Mouse (Mus musculus) CD4-positive, CD25-positive, alpha-beta regulatory T cell, adult 2 months (primary cell): ENCODE measurements at regions not wholly inside any gene's neighbourhood (a gene's known extent, or its start where the extent isn't known, plus 50 kb on each side); places are given as distances from the start of the nearest gene placed in this dataset.

ENCODE experiments used
- DNase-seq: peaks from one replicate; pipeline ENCODE4 v3.0.0-alpha.2; 2012; ENCODE audit warnings: low read depth, low spot score

GRCm38 (mm10) chr5:106056631-106057030 is 180.3 kb downstream of the Zfp326 start:
- no peak for DNase-seq

- DNase-seq: no peak
These were observed 178.9 kb downstream of the Zfp326 start for GRCm38 (mm10) chr5:106055221-106055620.

- DNase-seq: no peak
These were observed 174.7 kb downstream of the Zfp326 start for GRCm38 (mm10) chr5:106051026-106051425.

GRCm38 (mm10) chr5:106044878-106045585 is 168.7 kb downstream of the Zfp326 start:
- no peak for DNase-seq

GRCm38 (mm10) chr5:106038321-106038720 is 162.0 kb downstream of the Zfp326 start:
- no peak for DNase-seq

- DNase-seq: no peak
These were observed 159.8 kb downstream of the Zfp326 start for GRCm38 (mm10) chr5:106036176-106036575.

DNA sequence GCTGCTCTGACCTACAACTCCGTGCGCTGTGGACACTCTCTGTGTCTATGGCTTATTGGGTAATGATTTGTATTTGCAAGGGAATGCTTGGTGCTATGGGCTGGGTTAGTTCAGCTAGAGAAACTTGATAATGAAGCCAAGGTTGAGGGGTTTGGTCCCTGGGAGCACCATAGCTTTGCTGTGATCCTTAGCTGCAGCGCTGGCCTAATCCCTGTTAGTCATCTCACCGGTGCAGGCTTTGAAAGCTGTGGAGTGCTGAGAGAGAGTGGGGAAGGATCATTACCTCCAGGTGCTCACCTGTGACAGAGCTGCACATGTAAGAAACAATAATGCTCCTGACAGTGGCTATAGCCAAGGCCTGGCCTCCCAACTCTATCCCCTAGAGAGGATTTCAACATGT is 156.6 kb downstream of the Zfp326 start:
- DNase-seq: no peak

DNA sequence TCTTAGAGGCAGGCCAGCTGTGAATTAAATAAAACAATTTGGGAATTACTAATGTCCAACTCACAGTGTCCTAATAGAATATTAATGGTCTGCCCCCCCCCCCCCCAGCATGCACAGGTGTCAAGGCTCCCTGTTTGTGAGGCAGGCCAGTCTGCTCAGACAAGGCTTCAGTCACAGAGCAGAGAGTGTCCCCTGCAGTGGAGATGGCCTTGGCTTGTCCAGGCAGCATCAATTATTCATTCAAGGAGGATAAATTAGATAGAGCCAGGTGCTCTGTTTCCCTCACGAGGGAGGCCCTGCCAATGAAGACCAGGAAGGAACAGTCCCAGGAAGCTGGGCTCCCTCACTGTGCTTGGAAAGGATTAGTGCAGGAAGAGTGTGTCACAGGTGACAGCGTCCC is 150.5 kb downstream of the Zfp326 start:
- DNase-seq: no peak

- no peak for DNase-seq
These were observed 128.0 kb downstream of the Zfp326 start for GRCm38 (mm10) chr5:106004292-106004917.

DNA sequence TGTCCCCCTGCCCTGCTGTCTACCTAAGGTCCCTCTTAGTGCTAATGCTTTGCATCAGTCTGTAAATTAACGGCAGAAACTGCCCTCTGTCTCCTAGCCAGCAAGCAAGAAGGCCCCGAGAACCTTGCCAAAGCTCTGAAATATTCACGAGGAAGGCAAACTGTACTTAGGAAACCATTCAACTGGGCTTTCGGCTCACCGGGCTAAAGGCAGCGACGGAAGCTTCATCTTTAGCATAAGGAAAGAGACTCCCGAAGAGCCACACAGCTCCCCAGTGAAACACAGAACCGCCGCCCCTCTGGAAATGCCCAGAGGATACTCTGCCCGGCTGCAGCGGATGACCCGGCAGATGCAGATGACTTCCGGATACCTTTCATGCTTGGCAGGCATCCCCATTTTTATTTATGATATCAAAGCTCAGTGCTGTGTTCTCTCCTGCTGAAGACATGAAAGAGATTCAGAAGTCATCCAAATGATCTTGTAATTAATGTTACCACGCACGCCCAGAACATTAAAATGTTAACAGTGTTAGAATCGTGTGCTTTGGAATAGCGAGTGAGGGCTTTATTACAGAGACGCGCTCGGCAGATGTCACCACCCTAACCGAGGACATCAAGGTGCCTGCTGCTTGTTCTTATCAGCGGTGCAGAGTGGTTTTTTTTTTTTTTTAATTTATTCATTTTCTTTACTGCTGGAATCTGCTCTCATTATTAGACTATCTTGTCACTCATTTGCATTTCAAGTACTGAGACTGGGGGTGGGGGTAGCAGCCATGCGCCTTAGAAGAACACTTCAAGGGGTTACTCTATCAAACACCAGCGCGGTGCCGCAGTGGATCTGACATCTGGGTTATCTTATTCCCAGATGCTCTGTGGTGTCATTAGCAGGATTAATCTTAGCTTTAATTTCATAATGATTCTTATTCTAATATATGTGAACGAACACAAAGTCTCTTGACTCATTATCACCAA is 127.2 kb downstream of the Zfp326 start:
- no peak for DNase-seq

DNA sequence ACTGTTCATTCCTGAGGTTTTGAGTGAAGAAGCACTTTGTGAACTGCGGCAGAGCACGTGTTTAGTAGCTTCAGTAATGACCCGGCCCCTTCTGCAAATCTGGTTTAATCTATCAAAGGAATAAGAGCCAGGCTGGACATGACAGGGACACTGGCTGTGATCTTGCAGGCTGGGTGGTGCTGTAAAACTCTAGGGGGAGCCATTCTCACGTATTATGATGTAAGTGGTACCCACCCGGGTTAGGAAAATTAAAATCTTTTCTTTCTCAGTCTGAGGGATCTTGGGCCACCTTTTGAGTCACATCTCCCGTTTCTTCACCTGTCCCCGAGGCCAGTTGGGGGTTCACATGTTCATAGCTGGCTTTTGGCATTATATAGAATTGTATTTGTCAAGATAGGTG is 126.0 kb downstream of the Zfp326 start:
- DNase-seq: no peak

- no peak for DNase-seq
These were observed 117.9 kb downstream of the Zfp326 start for GRCm38 (mm10) chr5:105994218-105994617.

- DNase-seq: no peak
These were observed 116.8 kb downstream of the Zfp326 start for GRCm38 (mm10) chr5:105993066-105993760.

DNA sequence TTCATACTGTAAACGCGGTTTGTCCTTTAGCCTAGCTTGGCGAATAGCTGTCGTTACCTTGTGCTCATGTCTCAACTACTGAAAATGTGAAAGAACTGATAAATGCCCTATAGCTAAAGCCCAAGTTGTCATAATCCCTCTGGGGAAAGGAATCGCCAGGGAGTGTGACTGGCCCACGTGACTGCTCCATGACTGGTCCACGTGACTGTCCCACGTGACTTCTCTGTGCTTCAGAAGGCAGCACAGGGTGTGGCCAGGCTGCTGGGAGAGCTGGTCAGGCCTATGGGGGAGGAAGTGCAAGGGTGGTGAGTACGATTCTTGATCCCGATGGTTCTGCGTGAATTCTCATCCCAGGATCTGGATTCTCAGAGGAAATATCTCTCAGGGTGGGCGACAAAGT is 114.4 kb downstream of the Zfp326 start:
- DNase-seq: no peak

DNA sequence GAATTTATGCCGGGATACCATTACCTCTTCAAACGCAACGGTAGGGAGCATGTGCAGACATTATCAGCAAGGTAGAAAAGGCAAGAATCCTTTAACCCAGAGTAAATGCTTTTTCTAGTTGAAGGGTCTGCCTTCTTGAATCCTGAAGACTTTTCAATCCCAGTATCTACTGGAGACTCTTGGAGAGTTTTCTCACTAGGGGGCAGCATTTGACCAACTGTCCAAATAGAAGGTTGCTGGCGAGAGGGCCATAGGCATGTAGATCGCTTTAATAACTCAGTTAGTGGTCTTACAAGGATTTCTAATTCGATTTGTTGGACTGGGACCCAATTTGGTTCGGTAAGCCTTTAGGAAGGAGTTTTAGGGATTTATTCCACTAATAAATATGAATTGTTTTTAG is 110.0 kb downstream of the Zfp326 start:
- peak; percentile 6 for DNase-seq

DNA sequence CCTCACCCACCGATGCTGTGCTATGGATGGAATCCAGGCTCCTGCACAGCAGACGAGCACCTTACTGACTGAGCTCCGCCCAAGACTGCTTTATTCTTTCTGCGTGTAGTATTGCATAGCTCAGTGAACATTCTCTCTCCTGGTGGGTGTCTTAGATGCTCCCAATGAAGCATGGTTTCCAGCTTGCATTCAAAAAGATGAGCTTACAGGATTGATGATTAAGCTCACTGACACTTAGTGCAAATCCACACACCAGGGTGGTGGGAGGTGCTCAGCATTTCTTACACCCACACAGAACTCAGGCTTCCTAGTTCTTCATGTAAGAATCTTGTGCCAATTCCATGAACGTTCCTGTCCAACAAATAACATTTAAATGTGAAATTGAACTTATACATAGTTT is 106.8 kb downstream of the Zfp326 start:
- DNase-seq: no peak

DNA sequence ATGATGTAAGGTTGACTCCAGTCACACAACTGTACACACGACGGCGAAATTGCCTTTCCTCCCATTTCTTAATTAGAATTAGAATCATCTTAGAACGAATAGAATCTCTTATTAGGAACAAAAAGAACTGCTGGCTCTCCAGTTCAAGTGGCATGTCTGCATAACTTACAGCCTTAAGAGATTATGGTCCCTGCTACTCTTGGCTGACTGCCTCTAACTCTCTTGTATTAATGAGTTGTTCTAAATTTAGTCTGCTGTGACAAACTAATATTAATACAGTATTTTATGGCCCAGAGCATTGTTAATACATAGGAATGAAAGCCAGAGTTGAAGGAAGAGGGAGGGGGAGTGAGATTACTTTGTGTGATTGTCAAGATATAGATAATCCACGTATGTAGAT is 100.4 kb downstream of the Zfp326 start:
- no peak for DNase-seq

- no peak for DNase-seq
These were observed 99.7 kb downstream of the Zfp326 start for GRCm38 (mm10) chr5:105976076-105976475.

GRCm38 (mm10) chr5:105975275-105976011 is 99.1 kb downstream of the Zfp326 start:
- peak; percentile 25 for DNase-seq

DNA sequence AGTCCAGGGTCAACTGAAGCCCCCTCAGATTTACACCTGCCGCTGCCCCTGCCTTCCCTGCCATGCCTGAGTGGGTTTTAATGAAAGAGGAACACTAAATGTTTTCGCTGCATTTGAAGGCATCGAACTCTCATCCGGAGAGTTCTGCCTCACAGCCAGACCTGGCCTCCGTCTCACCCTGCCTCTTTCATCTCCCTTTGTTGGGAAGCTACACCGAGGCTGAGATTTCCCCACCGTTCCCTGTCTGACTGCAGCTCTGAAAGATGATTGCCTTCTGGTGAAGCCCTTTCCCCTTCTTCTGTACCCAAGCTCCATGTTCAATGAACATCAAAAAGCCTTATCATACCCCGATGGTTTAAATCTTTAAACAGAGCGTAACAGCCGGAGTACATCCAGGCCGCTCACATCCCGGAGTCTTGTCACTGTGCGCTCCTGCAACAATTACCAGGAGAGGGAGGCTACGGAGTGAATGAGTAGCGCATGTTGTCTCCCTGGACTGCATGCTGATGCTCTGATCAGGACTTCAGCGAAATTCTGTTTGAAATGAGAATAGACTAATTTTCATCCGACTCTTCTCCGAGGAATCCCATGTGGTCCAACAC is 98.3 kb downstream of the Zfp326 start:
- DNase-seq: no peak
